Mouse (Mus musculus) stomach, postnatal 0 days (tissue): ENCODE measurements around the gene Gramd4.

Source experiments
- CTCF ChIP-seq: IDR thresholded peaks from 2 replicates; pipeline ENCODE4 v1.5.1; 2016; ENCODE audit warnings: antibody characterized with exemption, low read depth, mild to moderate bottlenecking, moderate library complexity
- EP300 ChIP-seq: optimal IDR thresholded peaks from 2 replicates; pipeline ENCODE3; 2016; ENCODE audit warnings: antibody characterized with exemption

- TF ChIP-seq CTCF (no peak), EP300 (no peak)
These were observed 34.6 kb downstream of the Gramd4 start for GRCm38 (mm10) chr15:86091998-86092670.
